Mouse (Mus musculus) kidney, postnatal 0 days (tissue): ENCODE measurements around the gene Fat3. TPM values are rescaled to one million over a fixed set of nuclear protein-coding genes. Genes with fewer than 3 reads are reported as not detected.

Source experiments
- ATAC-seq: fragments of 200-750 bp; cut with Nextera tagmentation; replicated peaks from 2 replicates; pipeline ENCODE4 v1.8.0; 2017; ENCODE audit warnings: low read depth, moderate number of reproducible peaks, moderate TSS enrichment, moderate library complexity; ENCODE audit not compliant: low FRiP score
- DNase-seq: peaks from one replicate; pipeline ENCODE4 v3.0.0-alpha.2; 2016; ENCODE audit warnings: low spot score
- H3K27ac ChIP-seq: fragments of 300-500 bp; sonication (generic); 2 replicates; pipeline ENCODE4 v1.5.1; 2014; ENCODE audit warnings: mild to moderate bottlenecking
- H3K27me3 ChIP-seq: fragments of 300-500 bp; sonication (generic); 2 replicates; pipeline ENCODE4 v1.6.1; 2014; ENCODE audit warnings: low read length, mixed read lengths; ENCODE audit not compliant: insufficient read depth
- H3K36me3 ChIP-seq: fragments of 300-500 bp; sonication (generic); 2 replicates; pipeline ENCODE4 v1.6.1; 2014; ENCODE audit warnings: low read length, mixed read lengths; ENCODE audit not compliant: insufficient read depth
- H3K4me1 ChIP-seq: fragments of 300-500 bp; sonication (generic); replicated peaks from 2 replicates; pipeline ENCODE4 v1.6.1; 2014; ENCODE audit warnings: antibody characterized with exemption, low read length, mixed read lengths; ENCODE audit not compliant: insufficient read depth
- H3K4me2 ChIP-seq: fragments of 300-500 bp; sonication (generic); 2 replicates; pipeline ENCODE4 v1.6.1; 2014; ENCODE audit warnings: mild to moderate bottlenecking, low read length, moderate library complexity, mixed read lengths
- H3K4me3 ChIP-seq: fragments of 300-500 bp; sonication (generic); replicated peaks from 2 replicates; pipeline ENCODE4 v1.5.1; 2014; ENCODE audit warnings: low read depth, low read length
- H3K9ac ChIP-seq: fragments of 300-500 bp; sonication (generic); 2 replicates; pipeline ENCODE4 v1.6.1; 2014; ENCODE audit warnings: low read depth, low read length
- H3K9me3 ChIP-seq: fragments of 300-500 bp; sonication (generic); replicated peaks from 2 replicates; pipeline ENCODE4 v1.6.1; 2016; ENCODE audit warnings: low read length, inconsistent platforms, mixed read lengths
- CTCF ChIP-seq: IDR thresholded peaks from 2 replicates; pipeline ENCODE4 v1.5.1; 2016; ENCODE audit warnings: antibody characterized with exemption, low read depth, mild to moderate bottlenecking, moderate library complexity
- WGBS: fragments of 180-500 bp; shearing (Covaris S2); extraction: QIAGEN DNeasy Blood & Tissue Kit; methylation state at CpG from one replicate; pipeline ENCODE4 v1.1.7; 2014; 5-methylcytosine and 5-hydroxymethylcytosine counted together
- polyA plus RNA-seq: library from polyadenylated mRNA; unstranded; fragments of >200 nt; fragmentation: Nextera tagmentation; extraction: Ambion mirVana; gene quantifications from 2 replicates; pipeline ENCODE4 v1.2.1, GENCODE M21; 2015

Gene Fat3
- polyA plus RNA-seq, 1 experiment from 2014 or later, result 1.5 TPM

GRCm38 (mm10) chr9:16489661-16490060, 11.4 kb downstream of the Fat3 start:
- ATAC-seq, result no peak
- H3K4me2 ChIP-seq, result no peak overlapping the region

DNA sequence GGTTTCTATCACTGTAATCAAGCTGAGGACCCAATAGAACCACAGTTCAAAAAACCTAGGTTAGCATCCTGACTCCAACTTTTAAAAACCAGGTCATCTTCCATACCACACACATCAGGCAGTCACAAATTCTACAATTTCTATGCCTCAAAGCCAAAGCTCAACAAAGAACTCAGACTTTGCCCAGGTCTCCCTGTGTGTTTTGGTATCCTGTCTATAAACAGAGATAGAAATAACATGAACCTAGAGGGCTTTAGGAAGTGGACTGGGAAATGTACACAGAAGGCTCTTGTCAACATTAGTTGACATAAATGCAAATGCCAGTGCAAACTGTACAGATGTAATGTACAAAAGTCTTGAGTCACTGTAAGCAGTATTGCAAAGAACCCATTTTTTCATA, 13.5 kb downstream of the Fat3 start:
- ATAC-seq (no peak), DNase-seq (no peak)
- Histone ChIP-seq H3K4me1 (no peaks in the 10 kb centered on the region), H3K4me2 (no peak overlapping the region), H3K27me3 (no peaks in the 10 kb centered on the region), H3K9ac (no peak overlapping the region), H3K36me3 (no peaks in the 10 kb centered on the region), H3K4me3 (no peak overlapping the region), H3K9me3 (no peaks in the 10 kb centered on the region), H3K27ac (no peak overlapping the region)
- no peak for TF ChIP-seq CTCF

More at GRCm38 (mm10) chr9:16489661-16490060, 11.4 kb downstream of the Fat3 start:
- TF ChIP-seq CTCF, result no peak
- H3K36me3 ChIP-seq, result no peaks in the 10 kb centered on the region
- WGBS, result 67% methylated on average over 3 of the region's 3 CpGs
- DNase-seq, result no peak
- H3K9me3 ChIP-seq, result no peaks in the 10 kb centered on the region
- no peak overlapping the region for H3K4me3 ChIP-seq
- no peaks in the 10 kb centered on the region for H3K4me1 ChIP-seq
- no peak overlapping the region for H3K9ac ChIP-seq
- H3K27ac ChIP-seq, result no peak overlapping the region
- H3K27me3 ChIP-seq, result no peaks in the 10 kb centered on the region

DNA sequence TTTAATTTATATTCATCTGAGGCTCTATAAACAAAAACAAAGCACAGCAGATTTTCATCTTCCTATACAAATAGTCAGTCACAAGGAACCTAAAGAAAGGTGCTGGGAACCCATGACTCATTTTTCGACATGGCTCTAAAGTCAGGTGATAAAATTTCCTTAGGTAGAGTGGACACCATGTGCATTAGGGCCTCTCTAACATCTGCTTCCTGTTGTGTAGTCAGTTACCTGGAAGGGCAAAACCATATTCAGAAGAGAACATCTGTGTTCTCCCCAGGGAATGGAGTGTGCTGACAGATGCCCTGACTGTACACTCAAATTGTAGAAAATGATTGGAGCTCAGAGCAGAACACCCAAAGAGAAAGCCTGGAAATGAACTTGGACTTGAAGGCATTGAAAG, 14.9 kb downstream of the Fat3 start:
- Histone ChIP-seq H3K36me3 (no peaks in the 10 kb centered on the region), H3K9me3 (no peaks in the 10 kb centered on the region), H3K4me2 (no peak overlapping the region), H3K4me3 (no peak overlapping the region), H3K4me1 (no peaks in the 10 kb centered on the region), H3K27me3 (no peaks in the 10 kb centered on the region), H3K9ac (no peak overlapping the region), H3K27ac (no peak overlapping the region)
- no peak for DNase-seq
- TF ChIP-seq CTCF, result no peak
- ATAC-seq, result no peak
- WGBS, result 77% methylated on average over 1 of the region's 1 CpGs

GRCm38 (mm10) chr9:16485173-16485572, 15.9 kb downstream of the Fat3 start:
- Histone ChIP-seq H3K4me2 (no peak overlapping the region), H3K4me3 (no peak overlapping the region), H3K4me1 (no peaks in the 10 kb centered on the region), H3K9ac (no peak overlapping the region), H3K27me3 (no peaks in the 10 kb centered on the region), H3K9me3 (no peaks in the 10 kb centered on the region), H3K36me3 (no peaks in the 10 kb centered on the region), H3K27ac (no peak overlapping the region)
- ATAC-seq (no peak), DNase-seq (no peak)
- 67% methylated on average over 4 of the region's 4 CpGs for WGBS
- no peak for TF ChIP-seq CTCF

DNA sequence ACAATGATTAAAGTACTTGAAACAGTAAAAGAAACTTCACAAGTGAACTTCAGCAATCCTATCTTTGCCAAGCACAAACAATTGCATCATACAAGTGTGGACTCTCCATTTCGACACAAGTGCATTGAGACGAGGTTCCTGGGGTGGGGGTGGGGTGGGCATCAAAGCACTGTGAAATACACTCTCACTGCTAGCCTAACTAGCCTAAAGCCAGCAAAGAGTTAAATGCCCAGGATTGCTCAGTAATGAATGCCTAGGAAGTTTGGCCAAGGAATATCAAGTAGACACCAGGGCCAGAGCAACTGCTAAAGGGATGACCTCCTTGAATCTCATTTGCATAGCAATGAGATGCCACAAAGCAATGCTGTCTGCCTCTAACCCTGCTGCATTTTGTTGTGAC, 16.3 kb downstream of the Fat3 start:
- no peaks in the 10 kb centered on the region for H3K36me3 ChIP-seq
- H3K9me3 ChIP-seq, result no peaks in the 10 kb centered on the region
- no peak overlapping the region for H3K27ac ChIP-seq
- no peak overlapping the region for H3K9ac ChIP-seq
- H3K4me1 ChIP-seq, result no peaks in the 10 kb centered on the region
- no peak overlapping the region for H3K4me3 ChIP-seq
- TF ChIP-seq CTCF, result no peak
- H3K4me2 ChIP-seq, result no peak overlapping the region
- WGBS, result 69% methylated on average over 2 of the region's 2 CpGs
- ATAC-seq (no peak), DNase-seq (no peak)
- H3K27me3 ChIP-seq, result no peaks in the 10 kb centered on the region

- ATAC-seq (no peak), DNase-seq (no peak)
- no peaks in the 10 kb centered on the region for H3K27me3 ChIP-seq
- no peaks in the 10 kb centered on the region for H3K4me1 ChIP-seq
- TF ChIP-seq CTCF, result no peak
- no peak overlapping the region for H3K4me2 ChIP-seq
- H3K9me3 ChIP-seq, result no peaks in the 10 kb centered on the region
- no peak overlapping the region for H3K27ac ChIP-seq
- WGBS, result 77% methylated on average over 3 of the region's 3 CpGs
- no peak overlapping the region for H3K4me3 ChIP-seq
- H3K9ac ChIP-seq, result no peak overlapping the region
- H3K36me3 ChIP-seq, result no peaks in the 10 kb centered on the region
These were observed 39.6 kb downstream of the Fat3 start for GRCm38 (mm10) chr9:16461491-16461890.

GRCm38 (mm10) chr9:16460591-16460990, 40.5 kb downstream of the Fat3 start:
- no peaks in the 10 kb centered on the region for H3K27me3 ChIP-seq
- H3K27ac ChIP-seq, result no peak overlapping the region
- no peaks in the 10 kb centered on the region for H3K36me3 ChIP-seq
- H3K9ac ChIP-seq, result no peak overlapping the region
- H3K9me3 ChIP-seq, result no peaks in the 10 kb centered on the region
- H3K4me1 ChIP-seq, result no peaks in the 10 kb centered on the region
- DNase-seq, result no peak
- no peak for ATAC-seq
- WGBS, result 60% methylated on average over 2 of the region's 2 CpGs
- TF ChIP-seq CTCF, result no peak
- H3K4me3 ChIP-seq, result no peak overlapping the region
- H3K4me2 ChIP-seq, result no peak overlapping the region
